Mouse (Mus musculus): ENCODE results near the gene Atp12a.

The Atp12a gene

GRCm38 (mm10) chr14:56364711-56365237, at the start of gene Atp12a:
TSS of gene Atp12a (plus strand) at chr14:56365068.
- DNase-seq: no peak

- no peak for DNase-seq
These were observed 49.3 kb upstream of the Atp12a start for GRCm38 (mm10) chr14:56315519-56315918.

GRCm38 (mm10) chr14:56316333-56316732, 48.5 kb upstream of the Atp12a start:
- DNase-seq: no peak

DNA sequence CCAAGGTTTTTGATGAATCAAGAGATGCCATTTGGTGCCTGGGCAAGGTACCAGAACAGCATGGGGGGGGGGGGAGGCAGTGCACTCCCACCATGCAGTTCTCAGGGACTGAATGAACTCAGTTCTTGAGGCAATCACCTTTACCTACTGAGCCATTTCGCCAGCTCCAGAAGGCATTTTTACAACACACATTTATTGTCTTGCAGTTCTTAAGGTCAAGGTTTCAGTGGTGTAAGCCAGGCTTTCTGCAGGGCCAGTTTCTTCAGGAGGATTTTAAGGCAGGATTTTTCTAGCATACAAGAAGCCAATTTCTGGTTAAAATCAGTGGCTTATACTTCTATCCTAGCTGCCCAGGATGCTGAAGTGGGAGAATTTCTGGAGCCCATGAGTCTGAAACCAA, 41.9 kb upstream of the Atp12a start:
- DNase-seq: no peak

DNA sequence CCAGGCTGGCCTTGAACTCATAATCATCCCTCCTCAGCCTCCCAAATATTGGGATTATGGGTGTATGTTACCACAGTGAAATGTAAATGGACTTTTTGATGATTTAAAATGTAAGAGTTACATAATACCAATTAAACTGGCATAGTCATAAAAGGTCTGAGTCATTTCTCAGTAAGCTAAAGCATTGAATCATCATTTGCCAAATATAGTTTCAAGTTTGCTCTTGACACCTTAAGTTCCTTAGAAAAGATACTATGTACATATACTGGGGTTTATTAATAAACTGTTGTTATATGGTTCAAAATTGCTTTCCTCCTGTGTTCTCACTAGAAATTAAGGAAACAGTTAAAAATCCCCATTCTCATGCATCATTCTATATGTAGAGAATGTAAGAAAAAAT, 39.8 kb upstream of the Atp12a start:
- DNase-seq: no peak

- no peak for DNase-seq
These were observed 31.2 kb upstream of the Atp12a start for GRCm38 (mm10) chr14:56333700-56334099.

DNA sequence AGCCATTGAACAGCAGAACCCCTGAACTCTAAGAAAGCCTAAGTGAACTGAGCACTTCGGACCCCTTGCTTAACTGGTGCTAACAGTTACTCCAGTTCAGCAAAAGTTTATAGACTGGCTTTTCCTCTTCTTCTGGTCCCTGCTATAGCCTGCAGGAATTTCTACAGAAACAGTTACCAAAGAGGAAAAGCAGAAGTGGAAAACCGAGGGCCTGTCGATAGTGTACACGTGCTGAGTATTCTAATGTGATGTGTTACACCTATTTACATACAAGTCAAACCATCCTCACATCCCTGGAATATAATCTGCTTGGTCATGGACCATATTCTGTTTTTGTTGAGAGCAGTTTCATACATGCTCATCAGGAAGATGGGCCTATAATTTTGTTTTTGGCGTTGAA, 30.4 kb upstream of the Atp12a start:
- no peak for DNase-seq

GRCm38 (mm10) chr14:56336032-56336431, 28.8 kb upstream of the Atp12a start:
- no peak for DNase-seq

DNA sequence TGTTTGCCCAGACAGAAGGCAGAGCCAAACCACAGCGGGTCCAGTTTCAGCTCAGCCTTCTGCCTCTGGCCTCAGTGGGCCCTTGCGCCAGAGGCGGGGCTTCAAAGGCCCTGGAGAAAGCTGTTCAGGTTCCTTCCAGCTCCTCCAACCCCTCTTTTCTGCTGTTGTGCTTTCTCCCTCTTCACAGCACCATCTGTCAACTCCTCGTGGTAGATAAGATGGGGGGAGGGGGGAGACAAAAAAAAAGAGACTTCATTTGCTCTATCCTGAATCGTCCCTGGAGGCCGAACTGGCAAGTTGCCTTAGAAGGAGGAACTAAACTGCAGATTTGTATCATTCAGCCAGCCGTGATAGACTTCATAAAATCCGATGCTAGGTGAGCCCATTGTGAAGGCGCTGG, 27.8 kb upstream of the Atp12a start:
- DNase-seq: no peak

DNA sequence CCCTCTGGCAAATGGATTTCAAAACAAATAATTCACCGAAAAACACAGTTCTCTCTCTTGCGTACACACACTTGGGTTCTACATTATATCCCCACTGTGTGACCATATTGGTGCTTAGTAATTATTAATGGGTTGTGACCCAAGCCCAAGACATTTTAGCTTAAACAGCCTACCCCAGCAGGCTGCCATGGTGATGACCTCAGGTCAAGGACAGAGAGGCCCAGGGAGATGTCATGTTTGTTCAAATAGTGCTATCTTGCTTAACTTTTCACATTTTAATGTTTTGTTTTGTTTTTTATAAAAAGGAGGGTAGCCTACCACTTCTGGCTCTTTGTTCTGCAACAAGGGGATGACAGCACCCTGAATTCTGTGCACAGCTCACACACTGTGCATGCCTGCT, 27.2 kb upstream of the Atp12a start:
- DNase-seq: no peak

DNA sequence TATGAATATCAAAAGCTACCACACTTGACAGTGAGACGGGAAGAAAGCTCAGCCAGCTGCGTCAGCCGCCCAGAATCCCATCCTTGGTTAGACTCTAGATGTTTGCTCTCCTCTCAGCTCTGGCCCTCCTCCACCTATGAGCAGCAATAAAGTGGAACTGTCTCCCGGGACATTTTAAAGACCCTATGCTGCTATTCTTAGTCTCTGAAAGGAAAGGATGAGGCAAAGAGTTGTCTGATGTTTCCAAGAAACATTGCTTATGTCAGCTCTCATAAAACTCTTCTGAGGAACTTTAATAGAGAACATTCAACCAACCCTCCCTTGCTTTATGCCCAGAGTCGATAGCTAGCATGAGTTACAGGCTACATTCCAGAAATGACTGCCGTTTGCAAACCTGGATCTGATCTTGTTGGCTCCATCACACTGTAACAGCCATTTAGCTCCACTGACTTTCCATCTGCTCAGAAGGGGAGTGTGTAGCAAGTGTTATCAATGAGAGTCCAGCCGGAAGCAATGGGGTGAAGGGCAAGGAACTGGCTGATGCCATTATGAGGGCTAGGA, 25.9 kb upstream of the Atp12a start:
- DNase-seq: no peak

DNA sequence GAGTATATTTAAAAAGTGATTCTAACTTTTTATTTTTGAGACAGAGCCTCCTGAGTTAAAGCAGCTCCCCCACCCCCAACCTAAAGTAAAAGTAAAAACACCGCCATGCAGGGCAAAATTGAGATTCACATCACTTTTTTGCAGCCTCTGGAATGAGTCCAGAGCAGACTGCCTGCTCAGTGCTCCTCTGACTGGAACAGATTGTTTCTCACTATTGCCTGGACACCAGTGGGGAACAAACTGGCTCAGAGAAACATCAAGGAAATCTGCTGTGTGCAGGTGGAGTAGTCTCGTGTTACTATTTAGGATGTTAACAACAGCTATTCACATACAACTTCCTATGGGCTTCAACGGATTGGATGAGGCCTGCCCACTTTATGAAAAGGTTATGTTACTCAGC, 16.2 kb upstream of the Atp12a start:
- DNase-seq: no peak

GRCm38 (mm10) chr14:56349541-56349940, 15.3 kb upstream of the Atp12a start:
- no peak for DNase-seq

DNA sequence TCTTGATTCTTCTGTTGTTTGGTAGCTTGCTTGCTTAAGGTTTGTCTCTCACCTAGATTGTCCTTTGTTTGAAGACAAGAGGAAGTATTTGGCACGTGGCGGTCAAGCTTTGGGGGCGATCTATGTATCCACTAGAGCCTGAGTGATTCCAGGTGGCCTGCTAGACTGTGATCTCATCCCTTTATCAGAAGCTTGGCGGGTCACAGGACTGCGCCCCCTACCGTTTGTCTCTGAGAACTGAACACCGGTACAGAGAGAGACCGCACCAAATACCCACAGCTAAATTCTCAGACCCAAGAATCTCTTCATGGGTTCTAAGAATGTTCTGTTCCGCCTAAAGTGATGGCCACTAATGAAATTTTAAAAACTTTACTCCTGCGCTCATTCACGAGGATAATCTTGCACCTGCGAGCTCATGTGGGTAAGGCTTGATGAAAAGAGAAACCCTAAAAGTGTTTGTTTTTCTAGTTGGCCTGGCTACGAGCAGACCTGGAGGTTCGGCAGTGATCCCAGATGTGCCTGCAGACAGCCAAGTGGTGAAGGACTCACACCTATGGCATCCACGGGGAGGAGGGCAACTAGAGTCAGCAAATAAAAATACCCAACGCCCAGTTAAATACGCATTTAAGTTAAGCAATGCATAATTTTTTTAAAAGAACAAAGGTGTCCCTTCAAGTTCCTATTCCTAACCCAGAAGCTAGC, 12.8 kb upstream of the Atp12a start:
- DNase-seq: no peak

DNA sequence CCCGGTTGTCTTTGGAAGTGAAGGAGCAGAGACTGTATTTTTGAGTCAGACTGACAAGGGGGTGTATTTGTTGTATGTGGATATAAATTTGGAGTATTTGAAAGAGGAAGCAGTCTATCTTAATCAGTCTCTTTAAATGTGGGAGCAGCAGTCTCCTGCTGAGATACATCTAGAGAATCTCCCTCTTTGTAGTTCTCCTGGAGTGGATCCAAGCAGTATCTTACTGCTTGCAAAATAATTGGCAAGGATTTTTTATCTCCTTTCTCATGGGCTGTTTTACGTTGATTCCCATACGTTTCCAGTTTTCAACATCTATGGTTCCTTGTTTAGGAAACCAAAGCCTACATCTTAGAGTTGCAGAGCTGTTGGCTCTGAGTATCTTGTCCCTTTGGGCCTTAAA, 10.1 kb upstream of the Atp12a start:
- DNase-seq: no peak

DNA sequence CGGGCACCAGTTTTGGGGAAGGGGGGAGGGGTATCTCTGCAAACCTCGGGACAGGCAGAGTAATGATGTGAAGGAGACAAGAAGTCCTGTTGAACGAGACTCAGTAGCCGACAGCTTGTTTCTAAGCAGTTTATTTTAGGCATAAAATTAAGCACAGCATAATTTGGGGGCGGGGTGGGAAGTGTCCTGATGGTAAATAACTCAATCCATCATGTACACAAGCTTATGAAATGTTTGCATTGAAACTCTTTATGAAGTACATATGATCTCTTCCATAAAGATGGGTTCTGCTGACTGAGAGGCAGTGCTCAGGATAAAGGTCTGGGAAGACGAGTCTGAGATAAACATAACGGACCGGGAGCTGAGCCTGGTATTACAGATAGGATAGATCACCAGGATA, 9.5 kb upstream of the Atp12a start:
- DNase-seq: no peak

- no peak for DNase-seq
These were observed 8.7 kb upstream of the Atp12a start for GRCm38 (mm10) chr14:56356196-56356595.

- no peak for DNase-seq
These were observed 6.4 kb upstream of the Atp12a start for GRCm38 (mm10) chr14:56358422-56358821.

DNA sequence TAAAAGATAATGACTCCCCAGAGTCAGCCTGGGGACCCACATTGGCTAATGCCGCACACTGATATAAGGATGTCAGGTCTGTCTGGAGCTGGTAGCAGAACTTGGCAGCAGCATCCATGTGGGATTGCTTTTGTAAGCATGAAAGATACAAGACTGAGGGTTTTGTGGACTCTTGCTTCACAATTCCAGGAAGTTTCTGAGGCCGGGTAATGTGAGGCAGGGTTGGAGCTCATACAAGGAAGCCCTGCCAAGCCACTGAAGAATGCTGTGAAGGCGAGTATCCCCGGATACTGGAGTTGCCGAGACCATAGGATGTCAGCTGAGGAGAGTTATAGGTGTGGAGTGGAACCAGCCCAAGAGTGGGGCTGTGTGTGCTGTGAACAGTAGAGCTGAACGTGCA, 5.7 kb upstream of the Atp12a start:
- no peak for DNase-seq

GRCm38 (mm10) chr14:56365292-56365691, 424 bp downstream of the Atp12a start:
- DNase-seq: no peak

- no peak for DNase-seq
These were observed 1.8 kb downstream of the Atp12a start for GRCm38 (mm10) chr14:56366712-56367111.

DNA sequence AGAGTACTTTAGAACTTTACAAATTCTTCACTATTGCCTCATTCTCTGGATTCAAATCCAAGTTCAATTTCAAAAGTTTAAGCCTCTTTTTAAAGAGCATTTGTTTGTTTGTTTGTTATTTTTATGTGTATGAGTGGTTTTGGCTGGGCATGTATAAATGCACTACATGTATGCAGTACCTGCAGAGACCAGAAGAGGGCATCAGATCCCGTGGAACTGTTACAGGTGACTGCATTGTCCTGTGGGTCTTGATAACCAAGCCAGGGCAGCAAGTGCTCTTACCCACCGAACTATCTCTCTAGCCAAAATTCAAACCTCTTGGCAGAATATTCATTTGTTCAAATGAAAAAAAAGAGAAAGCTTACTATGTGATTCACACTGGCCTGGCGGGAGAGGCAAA, 4.0 kb downstream of the Atp12a start:
- DNase-seq: no peak

DNA sequence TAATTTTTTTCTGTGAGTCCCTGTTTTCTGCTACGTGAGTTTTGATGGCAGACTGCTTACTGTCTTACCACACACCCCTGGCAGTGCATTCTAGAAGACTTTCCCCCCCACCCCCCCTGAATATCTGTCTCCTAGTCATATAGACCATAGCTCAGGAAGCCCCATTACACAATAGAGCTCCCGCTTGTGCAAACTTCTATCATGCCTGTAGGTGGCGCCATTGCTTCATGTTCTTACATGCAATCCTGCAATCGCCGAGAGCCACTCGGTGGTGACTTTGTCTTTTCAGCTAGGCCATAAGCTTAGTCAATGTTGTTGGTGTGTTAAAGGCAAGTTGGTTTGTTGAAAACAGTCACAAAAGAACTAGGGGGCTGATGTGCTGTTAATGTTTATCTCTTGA, 10.9 kb downstream of the Atp12a start:
- DNase-seq: peak; percentile 85

- no peak for DNase-seq
These were observed 12.9 kb downstream of the Atp12a start for GRCm38 (mm10) chr14:56377745-56378144.

GRCm38 (mm10) chr14:56379336-56379735, 14.5 kb downstream of the Atp12a start:
- no peak for DNase-seq
